Mouse (Mus musculus): ENCODE measurements around the gene 4933427D14Rik.

Gene 4933427D14Rik

DNA sequence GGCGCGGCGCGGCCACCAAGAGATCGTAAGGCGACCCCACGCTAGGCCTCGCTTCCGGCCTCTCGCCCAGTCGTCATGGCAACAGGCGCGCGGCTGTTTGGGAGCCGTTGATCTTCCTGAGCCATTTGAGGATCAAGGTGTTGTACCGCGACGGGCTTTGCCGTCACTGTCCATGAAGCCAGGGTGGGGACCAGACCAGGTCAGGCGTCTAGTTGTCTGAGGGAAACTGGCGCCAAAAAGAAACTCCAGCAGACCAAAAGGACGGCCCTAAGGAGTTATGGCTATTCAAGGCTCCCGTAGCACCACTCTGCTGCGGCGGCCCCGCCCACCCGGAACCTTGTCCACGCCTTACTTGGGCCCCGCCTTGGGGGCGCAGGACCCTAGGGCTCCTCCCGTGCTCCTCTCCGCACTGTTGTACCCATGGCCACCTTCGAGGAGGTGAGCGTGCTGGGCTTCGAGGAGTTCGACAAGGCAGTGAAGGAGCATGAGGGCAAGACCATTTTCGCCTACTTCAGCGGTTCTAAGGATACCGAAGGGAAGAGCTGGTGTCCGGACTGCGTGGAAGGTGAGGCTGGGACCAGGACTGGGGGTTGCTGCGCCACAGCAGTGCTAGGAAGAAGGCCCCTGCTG, at the start of gene 4933427D14Rik, which contains the start of gene Txndc17:
TSS of gene 4933427D14Rik (minus strand) at position 256 of the 630 bp plus-strand sequence.
TSS of gene Txndc17 (plus strand) at position 344 of the 630 bp plus-strand sequence.
- peak; percentile 84 to 89 for DNase-seq (ENCODE audit: low spot score in 2 of 2)

DNA sequence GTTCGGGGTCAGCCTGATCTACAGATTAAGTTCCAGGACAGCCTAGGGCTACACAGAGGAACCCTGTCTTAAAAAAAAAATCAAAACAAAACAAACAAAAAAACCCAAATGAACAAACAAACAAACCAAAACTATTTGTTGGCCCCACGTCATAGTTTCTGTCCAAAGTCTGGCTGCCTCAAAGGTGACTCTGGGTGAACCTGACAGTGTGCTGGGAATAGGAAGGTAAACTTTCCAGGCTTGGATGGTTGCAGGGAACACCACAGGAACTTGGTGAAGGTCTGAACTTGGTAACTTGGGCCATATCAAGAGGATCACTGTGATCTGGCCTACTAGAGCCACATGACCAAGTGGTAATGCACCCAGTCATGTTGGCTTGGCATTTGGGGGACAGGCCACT, 49.2 kb upstream of the 4933427D14Rik start:
- no peak for DNase-seq (ENCODE audit: low spot score in 2 of 2)

DNA sequence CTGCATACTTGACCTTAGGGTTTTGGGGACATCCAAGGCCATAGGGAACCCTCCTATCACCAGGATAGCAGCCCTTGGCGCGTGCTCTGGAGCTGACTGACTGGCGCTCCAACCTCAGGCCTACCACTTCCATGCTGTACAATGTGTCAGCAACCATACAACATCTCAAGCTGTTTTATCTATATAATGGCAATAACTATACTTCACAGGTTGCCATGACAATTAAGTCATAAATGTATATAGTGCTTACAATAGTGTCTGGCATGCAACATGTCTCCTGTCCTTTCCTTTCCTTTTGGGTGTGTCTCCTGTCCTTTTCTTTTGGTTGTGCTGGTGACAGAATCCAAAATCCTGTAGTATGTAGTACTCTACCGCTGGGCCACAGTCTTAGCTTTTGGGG, 48.4 kb upstream of the 4933427D14Rik start:
- no peak for DNase-seq (ENCODE audit: low spot score in 2 of 2)

DNA sequence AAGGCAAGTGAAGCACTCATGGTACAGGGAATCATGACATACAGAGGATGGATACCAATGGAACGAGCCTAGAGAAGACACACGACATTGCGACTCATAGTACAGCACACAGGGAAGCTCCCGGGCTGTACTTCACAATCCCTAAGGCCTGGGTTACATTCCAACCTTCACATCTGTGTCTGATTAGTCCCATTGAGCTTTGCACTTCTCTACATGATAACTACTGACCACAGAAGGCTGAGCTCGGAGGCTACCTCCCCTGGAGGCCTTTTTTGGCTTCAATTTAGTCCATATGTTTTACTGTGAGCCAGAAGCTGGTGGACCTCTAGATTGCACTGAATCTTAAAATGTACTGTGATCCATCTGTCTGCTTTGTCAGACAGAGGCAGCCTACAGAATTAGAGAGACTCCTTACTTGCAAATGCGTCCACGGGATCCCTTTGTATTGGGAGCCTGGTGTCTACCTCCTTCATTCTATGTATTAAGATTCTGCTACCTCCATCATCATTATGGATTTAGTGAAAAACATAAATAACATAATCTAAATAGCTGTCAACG, 38.0 kb upstream of the 4933427D14Rik start:
- DNase-seq (ENCODE audit: low spot score in 2 of 2) = no peak

DNA sequence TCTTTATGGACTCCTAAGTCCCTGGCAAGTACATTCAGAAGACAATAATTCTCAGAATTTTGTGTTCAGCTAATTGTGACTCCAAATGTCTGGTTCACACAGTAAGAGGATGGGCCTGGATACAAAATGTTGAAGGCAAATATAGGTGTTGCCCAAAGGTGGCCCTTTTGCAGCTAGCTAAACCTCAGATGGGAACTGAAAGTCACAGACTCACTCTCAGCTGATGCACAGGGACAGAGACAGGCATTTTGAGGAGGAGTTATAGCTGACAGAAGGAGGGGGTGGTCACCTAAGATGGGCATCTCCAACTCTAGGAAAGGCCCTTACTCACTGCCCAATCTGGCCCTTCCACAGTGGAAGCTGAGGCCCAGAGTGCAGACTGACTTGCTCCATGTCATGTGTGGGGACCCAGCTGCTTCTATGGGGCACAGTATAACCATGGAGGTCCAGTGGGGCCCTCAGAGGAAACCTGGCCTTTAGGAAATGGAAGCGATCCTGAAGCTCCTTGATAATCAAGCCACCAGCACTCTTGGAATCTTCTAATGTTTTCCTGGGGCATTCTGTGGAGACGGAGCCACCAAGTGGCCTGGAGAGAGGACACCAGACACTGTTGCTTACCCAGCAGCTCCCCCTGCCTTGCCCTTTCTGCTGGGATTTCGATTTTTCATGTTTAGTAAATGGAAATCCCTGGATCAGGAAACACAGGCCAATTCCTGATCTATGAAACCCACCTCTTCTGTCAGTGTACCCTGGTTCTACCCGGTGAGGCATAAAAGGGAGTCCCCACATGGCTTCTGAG, 33.0 kb upstream of the 4933427D14Rik start:
- DNase-seq (ENCODE audit: low spot score in 2 of 2) = no peak

DNA sequence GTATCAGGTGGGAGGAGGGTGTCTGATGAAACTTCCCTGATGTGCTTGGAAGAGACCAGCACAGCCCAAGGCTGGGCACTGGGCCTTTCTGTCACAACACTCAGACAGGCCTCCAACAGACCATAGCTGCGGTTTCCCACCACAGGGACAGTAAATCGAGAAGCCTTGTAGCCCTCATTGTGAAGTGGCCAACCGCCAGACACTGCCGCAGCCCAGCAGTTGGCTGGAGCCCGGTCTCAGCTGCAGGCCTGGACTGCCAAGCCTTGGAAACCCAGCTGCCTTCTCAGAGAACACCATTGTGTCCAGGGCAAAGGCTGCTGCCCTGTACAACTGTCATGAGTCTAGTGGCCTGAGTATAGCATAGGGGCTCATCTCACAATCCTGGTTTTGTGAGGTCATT, 26.8 kb upstream of the 4933427D14Rik start:
- no peak for DNase-seq (ENCODE audit: low spot score in 2 of 2)

DNA sequence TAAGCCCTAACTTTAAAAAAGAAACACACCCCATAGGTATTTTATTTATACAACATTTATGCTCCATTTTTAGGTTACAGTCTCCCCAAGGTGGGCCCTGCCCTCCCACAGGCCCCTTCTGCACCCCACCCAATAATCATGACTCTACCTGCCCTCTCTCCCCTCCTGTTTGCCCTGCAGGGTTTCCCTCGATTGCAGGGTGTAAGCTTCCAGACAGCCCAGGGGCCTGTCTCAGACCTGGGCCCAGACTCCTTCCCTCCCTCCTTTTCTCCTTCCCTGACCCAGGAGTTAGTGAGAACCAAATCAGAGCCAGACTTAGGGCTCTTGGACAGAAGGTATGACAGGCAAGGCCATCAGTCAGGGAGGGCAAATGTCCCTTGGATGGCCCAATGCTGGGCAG, 25.7 kb upstream of the 4933427D14Rik start:
- DNase-seq (ENCODE audit: low spot score in 2 of 2) = no peak

DNA sequence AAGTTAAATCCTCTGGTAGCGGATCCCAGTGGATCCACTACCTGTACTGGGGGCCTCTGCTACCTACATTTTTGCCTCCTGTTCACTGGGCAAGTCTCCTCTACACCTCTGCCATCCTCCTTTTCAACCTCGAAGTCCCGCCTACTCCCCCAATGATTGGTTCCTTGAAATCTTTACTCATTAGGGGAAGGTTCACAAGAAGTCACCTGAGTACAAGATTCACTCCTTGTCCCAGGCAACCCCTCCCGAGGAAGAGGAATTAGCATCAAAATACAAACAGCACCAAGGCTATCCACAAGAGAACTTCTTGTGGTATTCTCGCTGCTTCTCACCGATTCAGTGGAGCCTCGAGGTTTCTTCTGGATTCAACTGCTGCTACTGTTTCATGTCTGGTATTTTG, 24.8 kb upstream of the 4933427D14Rik start:
- DNase-seq (ENCODE audit: low spot score in 2 of 2) = no peak

DNA sequence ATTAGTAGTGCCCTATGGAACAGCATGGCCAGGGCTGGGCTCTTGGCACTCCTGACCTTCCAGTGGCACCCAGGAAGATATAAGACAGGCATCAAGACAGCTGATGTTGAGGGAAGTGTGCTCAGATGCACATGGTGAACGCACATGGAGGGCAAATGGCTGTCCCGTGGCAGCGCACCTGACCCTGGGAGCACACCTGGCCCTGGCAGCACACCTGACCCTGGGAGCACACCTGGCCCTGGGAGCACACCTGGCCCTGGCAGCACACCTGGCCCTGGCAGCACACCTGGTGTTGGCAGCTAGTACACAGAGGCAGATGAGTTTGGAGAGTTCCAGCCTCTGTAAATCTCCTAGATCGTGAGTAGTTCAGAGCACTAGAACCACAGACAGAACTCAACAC, 21.3 kb upstream of the 4933427D14Rik start:
- no peak for DNase-seq (ENCODE audit: low spot score in 2 of 2)

DNA sequence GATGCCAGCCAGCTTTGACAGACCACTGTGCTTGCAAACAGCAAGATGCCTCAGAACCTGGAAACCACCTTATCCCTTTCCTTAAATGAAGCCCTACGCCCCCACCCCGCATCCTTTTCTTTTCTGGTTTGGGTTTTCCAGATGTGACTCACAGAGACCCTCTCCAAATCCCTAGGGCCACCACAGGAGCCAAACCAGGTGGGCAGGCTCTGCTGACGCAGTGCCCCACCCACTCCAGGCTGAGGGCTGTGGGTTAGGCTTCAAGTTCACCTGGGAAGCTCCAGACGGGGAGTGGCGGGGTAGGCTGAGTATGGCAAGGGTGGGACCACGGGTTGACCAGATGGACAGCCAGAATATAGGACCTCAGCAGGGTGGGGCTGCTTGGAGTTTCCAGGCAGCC, 19.6 kb upstream of the 4933427D14Rik start:
- no peak for DNase-seq (ENCODE audit: low spot score in 2 of 2)

DNA sequence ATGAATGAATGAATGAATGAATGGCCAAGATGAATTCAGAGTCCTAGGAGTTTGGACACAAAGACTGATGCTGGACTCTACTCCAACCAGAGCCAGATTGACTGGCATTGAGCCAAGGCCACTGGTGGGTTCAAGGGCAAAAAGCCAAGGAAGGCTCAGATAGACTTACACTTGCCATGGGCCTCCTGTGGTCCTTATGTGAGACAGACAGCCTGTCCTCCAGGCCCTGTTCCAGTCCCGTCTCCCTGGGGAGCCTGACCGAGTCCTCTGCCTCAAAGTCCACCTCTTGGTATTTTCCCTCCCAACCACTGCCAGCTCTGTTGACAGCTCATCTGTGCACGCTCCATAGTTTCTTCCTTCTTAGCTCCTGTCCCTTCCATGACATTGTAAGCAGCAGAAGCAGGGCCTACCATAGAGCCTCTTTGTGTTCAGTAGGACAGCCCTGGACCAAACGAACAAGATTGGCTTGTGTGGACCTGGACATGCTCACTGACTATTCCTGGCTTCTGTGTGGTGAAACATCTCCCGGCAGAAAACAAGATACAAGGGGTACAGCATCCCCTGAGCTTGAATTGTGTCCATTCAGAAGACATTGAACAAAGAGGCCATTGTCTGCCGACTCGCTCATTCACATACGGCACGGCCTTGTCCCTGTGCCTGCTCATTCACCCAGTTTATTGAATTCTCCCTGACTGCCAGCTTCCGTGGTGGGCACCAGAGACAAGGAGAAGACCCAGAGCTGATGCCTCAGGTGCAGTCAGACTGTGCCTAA, 18.9 kb upstream of the 4933427D14Rik start:
- DNase-seq (ENCODE audit: low spot score in 2 of 2) = no peak

DNA sequence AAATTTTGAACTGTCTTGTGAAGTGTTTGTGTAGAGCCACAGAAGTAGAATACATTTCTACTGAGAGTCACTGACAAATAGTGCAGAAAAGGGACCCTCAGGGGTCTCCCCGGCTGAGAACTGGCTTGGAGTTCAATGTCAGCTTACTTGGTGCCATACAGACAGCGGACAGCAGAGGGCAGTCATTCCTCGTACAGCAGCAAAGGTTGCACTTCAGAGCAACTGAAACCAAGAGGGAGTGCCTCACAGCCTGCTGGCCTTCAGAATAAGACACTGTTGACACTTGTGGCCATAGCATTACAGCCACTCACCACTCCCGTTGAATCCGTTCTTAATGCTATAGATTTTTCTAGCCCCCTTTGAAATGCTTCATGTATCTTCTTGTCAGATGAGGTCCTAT, 17.6 kb upstream of the 4933427D14Rik start:
- peak; percentile 64 to 84 for DNase-seq (ENCODE audit: low spot score in 2 of 2)

DNA sequence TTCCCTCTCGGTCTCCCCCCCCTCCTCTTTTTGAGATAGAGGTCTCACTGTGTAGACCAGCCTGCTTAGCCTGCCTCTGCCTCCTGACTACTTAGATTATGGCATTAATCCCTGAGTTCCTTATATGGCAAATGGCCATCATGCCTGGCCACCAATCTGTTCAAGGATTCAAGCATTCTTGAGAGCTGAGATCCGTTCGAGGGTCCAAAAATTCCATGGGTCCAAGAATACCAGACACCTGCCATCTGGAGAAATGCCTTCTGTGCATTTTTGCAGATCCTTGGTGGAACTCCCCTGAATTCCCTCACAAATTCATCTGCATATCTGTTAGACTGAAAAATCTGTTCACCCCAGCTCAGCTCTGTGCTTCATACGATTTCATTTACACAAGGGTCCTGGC, 16.2 kb upstream of the 4933427D14Rik start:
- no peak for DNase-seq (ENCODE audit: low spot score in 2 of 2)

DNA sequence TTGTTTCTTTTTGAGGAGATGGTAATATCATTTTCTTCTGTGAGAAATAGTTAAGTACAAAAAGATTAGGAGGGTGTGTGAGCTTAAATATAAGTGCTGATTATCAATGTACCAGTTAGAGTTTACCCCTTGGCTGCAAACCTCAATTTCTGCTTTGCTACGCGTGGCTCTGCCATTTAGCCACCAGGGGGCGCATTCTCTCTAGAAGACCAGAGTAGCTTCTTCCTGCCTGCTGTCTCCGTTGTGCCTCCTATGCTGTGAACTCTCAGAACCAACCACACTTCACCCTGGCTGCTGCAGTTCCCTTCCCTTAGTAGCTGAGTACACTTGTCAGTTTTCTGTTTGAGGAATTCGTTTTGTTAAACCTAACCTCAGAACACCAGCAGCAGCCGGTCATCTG, 14.0 kb upstream of the 4933427D14Rik start:
- DNase-seq (ENCODE audit: low spot score in 2 of 2) = peak; percentile 69 to 92

DNA sequence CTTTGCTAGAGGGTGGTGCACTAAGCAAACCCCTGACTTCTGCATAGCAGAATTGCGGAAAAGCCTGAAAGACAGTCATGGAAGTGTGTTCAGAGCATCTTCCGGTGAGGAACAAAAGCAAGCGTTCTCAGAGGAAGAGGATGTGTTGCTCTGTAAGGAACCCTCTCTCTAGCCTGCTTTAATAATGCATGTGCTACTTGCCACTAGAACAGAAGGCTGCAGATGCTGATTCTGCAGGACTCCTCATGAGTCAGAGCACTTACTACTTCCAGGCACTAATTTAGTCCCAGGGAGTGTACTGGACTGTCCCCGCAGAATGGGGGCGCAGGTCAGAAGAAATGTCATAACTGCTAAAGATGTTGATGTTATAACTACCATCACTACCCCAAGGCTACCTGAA, 9.9 kb upstream of the 4933427D14Rik start:
- DNase-seq (ENCODE audit: low spot score in 2 of 2) = no peak

DNA sequence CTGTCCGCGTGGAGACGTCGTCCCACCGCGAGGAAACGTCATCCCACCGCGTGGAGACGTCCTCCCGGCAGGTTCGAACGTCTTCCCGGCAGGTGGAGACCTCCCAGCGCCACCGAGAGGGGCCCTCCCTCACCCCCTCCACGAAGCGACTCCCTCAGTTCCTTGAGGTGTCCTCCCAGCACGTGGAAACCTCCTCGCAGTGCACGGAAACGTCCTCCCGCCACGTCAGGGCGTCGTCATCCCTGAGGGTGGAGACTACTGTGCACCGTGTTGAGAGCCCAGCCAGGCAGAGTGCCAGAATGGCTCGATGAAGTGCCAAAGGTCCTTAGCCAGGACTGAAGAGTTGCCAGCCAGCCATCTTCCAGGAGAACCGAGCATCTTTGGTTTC, 8.1 kb upstream of the 4933427D14Rik start, which contains the start of gene Med31:
TSS of gene Med31 (minus strand) at position 183 of the 388 bp plus-strand sequence.
- DNase-seq (ENCODE audit: low spot score in 2 of 2) = peak; percentile 59 to 80

DNA sequence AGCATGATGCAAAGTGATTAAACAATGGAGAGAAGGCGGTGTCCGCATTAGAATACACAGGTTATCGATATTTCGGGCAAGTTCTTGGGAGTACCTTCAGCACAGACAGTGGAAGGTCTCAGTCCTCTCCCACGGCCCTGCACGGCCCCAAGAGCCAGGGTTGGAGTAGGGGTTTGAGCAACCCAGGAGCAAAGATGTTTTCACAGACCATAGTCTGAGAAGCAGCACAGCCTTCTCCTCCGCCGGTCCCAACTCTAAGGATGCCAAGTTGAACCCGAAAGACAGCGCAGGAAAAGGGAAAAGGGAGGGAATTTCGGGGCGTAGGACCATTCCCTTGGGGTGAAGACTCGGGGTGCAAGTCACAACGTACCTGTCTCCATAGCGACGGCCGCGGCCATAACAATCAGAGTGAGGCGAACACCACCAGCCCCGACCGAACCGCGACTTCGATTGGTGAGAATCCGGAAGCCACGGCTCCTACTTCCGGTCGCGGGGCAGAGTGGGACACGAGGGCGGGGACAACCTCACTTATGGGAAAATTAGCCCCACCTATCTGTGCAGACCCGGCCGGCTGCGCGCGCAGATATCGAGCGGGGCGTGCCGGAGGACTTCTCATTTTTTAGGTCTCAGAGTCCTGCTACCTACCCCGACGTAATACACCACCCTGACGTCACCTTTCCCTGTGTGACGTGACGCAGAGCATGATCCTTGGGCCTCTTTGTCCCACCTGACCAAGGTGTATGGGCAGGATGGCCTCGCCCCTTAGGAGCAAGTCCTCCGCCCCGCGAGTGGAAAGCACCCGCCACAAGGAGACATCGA, 7.5 kb upstream of the 4933427D14Rik start:
- peak; percentile 91 to 95 for DNase-seq (ENCODE audit: low spot score in 2 of 2)

DNA sequence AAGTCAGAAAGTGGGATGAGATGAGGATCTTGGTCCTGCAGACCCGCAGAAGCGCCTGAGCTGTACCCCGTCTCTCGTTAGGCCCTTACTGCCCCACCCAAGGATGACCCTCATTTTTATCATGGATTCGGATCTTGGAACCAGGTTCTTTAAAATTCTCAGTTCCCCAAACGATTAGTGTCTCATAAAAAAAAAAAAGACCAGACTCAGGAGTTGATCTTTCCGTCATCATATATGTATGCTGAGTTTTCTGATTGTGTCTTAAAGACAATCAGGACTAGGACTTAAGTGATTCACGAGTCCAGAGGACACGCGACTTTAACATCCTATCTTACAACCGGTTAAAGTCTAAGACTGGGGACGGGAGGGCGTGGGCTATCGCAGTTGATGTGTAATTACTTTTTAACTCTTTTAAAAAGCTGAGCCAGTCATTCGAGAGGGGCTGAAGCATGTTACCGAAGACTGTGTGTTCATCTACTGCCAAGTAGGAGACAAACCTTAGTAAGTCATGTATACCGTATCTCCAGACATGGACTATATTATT, 647 bp upstream of the 4933427D14Rik start:
- no peak for DNase-seq (ENCODE audit: low spot score in 2 of 2)

DNA sequence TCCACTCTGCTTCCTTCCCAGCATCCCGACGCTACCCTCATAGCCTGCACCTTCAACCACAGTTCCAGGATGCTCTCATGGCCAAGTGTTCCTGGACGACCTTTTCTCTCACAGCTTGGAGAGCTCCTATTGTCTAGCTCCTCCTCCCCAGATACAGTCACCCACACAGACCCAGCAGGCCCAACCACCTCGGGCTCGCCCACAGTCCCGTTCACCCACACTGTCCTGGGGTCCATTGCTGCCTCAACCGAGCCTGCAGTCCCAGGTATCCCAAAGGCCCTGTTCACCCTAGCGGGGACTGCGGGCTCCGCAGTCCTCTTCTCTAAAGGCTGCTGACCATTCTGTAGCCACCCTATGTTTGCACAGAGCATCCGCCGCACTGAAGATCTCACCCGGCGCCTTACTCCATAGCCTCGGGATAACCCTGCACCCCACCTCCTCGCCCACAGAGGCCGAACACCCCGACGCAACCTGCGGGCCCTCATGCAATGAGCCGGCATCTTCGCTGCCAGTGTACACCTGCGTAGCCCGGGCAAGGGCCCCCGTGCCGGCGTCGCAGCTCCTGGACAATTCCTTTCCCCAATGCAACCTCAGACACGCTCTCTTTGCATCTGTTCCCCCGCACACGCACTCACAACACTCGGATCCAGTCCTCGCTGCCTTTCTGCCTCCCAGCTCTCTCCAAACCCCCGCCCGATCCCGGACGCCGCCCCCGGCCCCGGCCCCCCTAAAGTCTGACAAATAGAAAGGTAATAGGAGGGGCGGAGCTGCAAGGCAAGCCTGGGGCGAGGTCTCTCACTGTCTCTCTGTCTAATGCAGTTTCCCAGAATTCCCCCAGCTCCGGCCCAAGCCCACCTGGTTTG, 687 bp downstream of the 4933427D14Rik start, which contains the start of gene Gm43951:
TSS of gene Gm43951 (minus strand) at position 500 of the 863 bp plus-strand sequence.
- DNase-seq (ENCODE audit: low spot score in 2 of 2) = peak; percentile 24 to 69

DNA sequence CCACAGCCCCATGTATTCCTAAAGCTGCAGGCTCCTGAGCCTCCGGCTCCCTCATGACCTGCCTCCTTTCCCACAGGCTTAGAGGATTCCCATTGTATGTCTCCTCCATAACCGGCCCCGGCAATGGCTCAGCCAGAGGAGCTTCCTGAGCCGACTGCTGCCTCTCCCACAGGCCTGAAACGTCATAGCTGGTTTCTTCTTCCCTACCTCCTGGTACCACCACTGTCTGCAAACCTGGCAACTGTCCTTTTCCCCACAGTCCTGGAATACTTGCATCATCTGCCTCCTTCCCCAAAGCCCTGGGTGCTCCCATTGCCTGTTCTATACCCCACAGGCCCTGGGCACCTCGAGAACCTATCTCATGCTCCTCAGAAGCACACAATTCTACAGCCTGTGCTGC, 2.0 kb downstream of the 4933427D14Rik start:
- DNase-seq (ENCODE audit: low spot score in 2 of 2) = no peak

Data from spleen, postnatal 4 days (tissue).